Mouse (Mus musculus) megakaryocyte, embryonic 14.5 days (primary cell): ENCODE measurements at regions not wholly inside any gene's neighbourhood (a gene's known extent, or its start where the extent isn't known, plus 50 kb on each side); places are given as distances from the start of the nearest gene placed in this dataset.
A peak's percentile ranks its signal among the peaks of the same experiment; 100 is the strongest.

Experiments used
- H3K27me3 ChIP-seq: replicated peaks from 2 replicates; pipeline ENCODE3; 2012; ENCODE audit warnings: inconsistent platforms
- H3K36me3 ChIP-seq: replicated peaks from 2 replicates; pipeline ENCODE3; 2012; ENCODE audit warnings: low read length, inconsistent platforms, mixed read lengths
- H3K4me1 ChIP-seq: 2 replicates; pipeline ENCODE4 v1.6.1; 2012; ENCODE audit warnings: inconsistent platforms
- H3K4me3 ChIP-seq: replicated peaks from 2 replicates; pipeline ENCODE3; 2012; ENCODE audit warnings: moderate library complexity, mild to moderate bottlenecking, inconsistent platforms
- H3K9me3 ChIP-seq: 2 replicates; pipeline ENCODE4 v1.6.1; 2012; ENCODE audit warnings: inconsistent platforms
- FLI1 ChIP-seq: IDR thresholded peaks from 2 replicates; pipeline ENCODE4 v1.6.1; 2012; ENCODE audit warnings: low read length, inconsistent platforms, mixed read lengths
- GATA1 ChIP-seq: IDR thresholded peaks from 3 replicates; pipeline ENCODE4 v1.6.1; 2012; ENCODE audit warnings: mixed read lengths, low read length, inconsistent platforms, borderline replicate concordance

DNA sequence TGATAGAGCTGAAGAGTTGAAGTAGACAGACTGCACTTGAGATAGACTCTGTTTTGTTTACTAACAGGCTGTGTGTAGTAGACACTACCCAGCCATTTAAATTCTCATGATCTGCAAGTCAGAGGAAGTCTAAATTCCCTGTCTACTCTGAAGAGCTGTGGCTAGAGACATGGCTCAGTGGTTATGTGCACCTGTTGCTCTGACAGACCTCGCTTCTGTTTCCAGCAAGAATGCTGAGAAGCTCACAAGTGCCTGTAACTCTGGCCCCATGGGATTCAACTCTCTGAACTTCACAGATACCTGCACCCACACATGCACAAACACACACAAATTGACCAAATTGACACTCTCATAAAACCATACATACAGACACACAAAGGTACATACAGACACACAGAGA lies 543.4 kb upstream of the Intu start:
- H3K36me3 ChIP-seq: no peaks in the 10 kb centered on the region
- no peak overlapping the region for H3K4me3 ChIP-seq
- H3K27me3 ChIP-seq: no peaks in the 10 kb centered on the region
- TF ChIP-seq GATA1 (no peak), FLI1 (no peak)
- H3K4me1 ChIP-seq: no peaks in the 10 kb centered on the region
- H3K9me3 ChIP-seq: no peaks in the 10 kb centered on the region

DNA sequence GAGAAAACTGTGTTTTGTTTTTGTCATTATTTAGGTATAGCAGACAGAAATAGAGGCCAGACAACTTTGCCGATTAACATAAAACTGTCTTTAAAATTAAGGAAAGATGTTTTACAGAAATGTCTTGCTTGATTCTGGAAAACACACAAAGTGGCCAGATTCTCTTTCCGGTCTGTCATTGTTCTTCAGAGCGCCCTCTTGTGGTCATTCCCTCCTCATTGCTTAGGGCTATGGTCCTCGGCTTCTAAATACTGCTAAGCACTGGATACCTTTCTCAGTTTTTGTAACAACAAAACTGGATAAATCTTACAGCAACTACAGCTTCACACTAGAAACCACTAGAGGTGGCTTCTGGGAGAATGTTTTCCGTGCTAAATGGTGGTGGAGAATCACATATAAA lies 532.5 kb upstream of the Intu start:
- H3K4me1 ChIP-seq: no peaks in the 10 kb centered on the region
- no peaks in the 10 kb centered on the region for H3K27me3 ChIP-seq
- TF ChIP-seq FLI1: no peak
- no peak for TF ChIP-seq GATA1
- no peak overlapping the region for H3K4me3 ChIP-seq
- no peaks in the 10 kb centered on the region for H3K36me3 ChIP-seq
- no peaks in the 10 kb centered on the region for H3K9me3 ChIP-seq

DNA sequence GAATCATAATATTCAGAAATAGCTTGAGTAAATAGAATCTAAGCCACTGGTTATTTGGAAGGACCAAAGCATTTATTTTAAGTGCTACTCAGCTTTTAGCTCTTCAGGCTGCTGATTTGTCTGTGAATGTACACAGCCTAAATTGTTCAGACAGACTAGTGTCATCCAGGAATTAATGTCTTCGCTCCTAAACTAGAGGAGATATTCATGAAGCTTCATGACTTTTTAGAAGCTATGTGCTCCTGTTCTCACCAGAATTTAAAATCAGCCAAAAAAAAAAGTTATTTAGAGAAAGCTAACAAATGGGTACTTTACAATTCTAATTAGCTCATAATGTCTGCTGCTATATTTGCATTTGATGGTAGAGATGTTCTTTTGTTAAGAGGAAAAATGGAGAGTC lies 531.2 kb upstream of the Intu start:
- H3K9me3 ChIP-seq: no peaks in the 10 kb centered on the region
- no peaks in the 10 kb centered on the region for H3K36me3 ChIP-seq
- TF ChIP-seq FLI1: no peak
- no peak for TF ChIP-seq GATA1
- no peaks in the 10 kb centered on the region for H3K4me1 ChIP-seq
- no peak overlapping the region for H3K4me3 ChIP-seq
- H3K27me3 ChIP-seq: no peaks in the 10 kb centered on the region

DNA sequence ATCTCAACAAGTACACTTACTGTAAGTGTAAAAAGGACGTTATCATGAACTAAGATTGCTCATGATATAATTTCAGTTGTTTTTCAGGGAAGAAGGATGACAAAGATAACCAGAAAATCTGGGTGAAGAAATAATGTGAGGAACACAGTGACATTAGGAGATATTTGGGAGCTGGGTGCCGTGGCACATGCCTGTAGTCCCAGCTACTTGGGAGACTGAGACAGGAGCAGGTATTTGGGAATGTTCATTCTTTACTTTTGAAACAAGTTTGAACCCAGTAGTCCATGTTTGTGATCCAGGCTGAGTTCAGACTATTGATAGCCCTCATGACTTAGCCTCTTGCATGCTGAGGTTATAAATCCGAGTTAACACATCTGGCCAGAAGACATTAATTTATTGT lies 528.2 kb upstream of the Intu start:
- Histone ChIP-seq H3K9me3 (no peaks in the 10 kb centered on the region), H3K4me3 (no peak overlapping the region), H3K36me3 (no peaks in the 10 kb centered on the region), H3K4me1 (no peaks in the 10 kb centered on the region), H3K27me3 (no peaks in the 10 kb centered on the region)
- TF ChIP-seq GATA1 (no peak), FLI1 (no peak)

DNA sequence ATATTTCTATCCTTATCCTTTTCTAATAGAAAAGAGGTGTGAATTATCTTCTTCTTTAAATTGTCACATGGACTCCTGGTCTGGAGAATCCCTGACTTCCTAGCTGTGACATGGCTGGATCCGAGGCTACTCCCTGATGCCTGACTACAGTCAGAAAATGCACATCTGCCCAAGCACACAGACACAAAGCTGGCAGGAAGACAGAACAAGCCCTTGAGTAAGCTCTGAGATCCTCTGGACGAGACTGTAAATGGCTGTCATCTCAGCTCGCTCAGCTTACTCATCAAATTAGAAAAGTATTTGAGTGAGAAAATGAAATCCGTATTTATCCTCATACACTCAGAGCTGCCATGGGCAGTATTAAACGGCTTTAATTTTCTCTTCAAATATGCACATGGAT lies 521.0 kb upstream of the Intu start:
- Histone ChIP-seq H3K4me3 (no peak overlapping the region), H3K4me1 (no peaks in the 10 kb centered on the region)

DNA sequence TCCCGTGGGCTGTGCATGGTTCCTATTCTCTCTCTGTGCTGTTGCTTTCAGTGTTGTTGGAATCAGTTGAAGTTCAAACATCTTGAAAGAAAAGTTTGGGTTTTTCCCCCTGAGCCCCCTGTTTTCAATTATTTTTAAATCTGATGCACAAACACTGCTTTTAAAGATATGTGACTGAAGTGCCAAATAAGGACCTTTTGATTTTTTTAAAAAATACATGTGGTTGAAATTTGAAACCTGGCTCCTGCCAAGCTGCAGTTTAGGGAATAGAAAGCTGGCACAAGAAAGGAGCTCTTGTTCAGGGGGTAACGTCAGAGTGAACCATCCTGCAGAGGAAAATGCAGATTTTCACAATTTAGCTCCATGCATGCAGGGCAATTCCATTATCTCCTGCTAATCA lies 509.4 kb upstream of the Intu start:
- Histone ChIP-seq H3K36me3 (no peaks in the 10 kb centered on the region), H3K27me3 (no peaks in the 10 kb centered on the region), H3K4me3 (peak overlapping the region; percentile 23), H3K4me1 (no peaks in the 10 kb centered on the region), H3K9me3 (no peaks in the 10 kb centered on the region)
- no peak for TF ChIP-seq GATA1
- TF ChIP-seq FLI1: no peak

More for the DNA sequence above, 521.0 kb upstream of the Intu start:
- no peaks in the 10 kb centered on the region for H3K9me3 ChIP-seq
- H3K27me3 ChIP-seq: no peaks in the 10 kb centered on the region
- no peaks in the 10 kb centered on the region for H3K36me3 ChIP-seq
- TF ChIP-seq GATA1: no peak
- TF ChIP-seq FLI1: no peak

DNA sequence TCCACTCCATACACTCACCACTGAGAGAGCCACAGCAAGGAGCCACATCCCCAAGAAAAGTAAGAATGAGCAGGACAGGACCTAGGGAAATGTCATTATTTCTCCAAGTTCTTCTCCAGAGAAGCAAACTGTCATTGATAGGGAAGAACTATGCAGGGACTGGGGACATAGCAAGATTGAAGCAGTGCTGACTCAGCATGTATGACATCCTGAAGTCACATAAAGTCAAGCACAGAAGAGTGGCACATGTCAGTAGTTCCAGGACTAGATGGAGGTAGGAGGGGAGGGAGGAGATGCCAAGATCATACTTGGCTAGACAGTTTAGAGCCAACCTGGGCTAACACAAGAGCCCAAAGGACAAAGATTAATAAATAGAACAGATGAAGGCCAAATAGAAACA lies 503.4 kb upstream of the Intu start:
- Histone ChIP-seq H3K4me1 (no peaks in the 10 kb centered on the region), H3K4me3 (no peak overlapping the region), H3K9me3 (no peaks in the 10 kb centered on the region), H3K36me3 (no peaks in the 10 kb centered on the region), H3K27me3 (no peaks in the 10 kb centered on the region)
- TF ChIP-seq GATA1 (no peak), FLI1 (no peak)

DNA sequence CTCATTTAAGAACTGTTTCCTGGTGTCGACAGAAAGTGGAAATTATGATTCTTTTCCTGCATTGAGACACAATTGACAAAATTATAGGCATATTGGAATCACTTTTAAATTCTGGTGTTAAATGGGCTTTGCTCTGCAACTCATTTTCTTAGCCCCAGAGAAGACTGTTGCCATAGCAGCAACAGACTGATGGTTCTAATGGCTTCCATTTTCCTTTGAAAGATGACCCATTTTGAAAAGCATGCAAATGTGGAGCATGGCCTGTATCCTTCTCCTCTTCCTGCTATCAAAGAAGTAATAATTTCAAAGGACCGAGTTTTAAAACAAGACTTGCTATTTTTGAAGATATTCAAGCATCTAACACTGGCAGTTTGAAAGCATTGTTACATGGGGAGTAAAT lies 494.9 kb upstream of the Intu start:
- Histone ChIP-seq H3K4me1 (no peaks in the 10 kb centered on the region), H3K36me3 (no peaks in the 10 kb centered on the region), H3K9me3 (0 out of 2 replicates have a peak, but pooled peaks cover 5% of the 10 kb centered on the region), H3K4me3 (no peak overlapping the region), H3K27me3 (no peaks in the 10 kb centered on the region)
- TF ChIP-seq FLI1 (no peak), GATA1 (no peak)

DNA sequence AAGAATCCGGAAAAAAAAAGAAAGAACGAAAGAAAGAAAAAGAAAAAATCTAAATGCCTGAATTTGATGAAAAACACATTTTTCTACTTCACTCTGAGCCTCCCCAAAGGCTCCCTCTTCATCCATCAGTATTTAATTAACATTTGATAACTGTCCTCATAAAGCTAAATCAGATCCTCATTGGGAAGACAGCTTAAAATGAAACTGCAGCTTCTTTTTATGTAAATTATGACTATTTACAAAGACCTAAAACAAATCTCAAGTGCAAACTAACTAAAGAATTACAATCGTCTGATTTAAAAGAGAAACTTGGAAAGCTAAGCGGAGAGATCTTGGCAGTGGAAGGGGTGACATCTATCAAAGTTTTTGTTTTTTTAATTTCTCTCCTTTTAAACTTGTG lies 481.4 kb upstream of the Intu start:
- TF ChIP-seq GATA1: no peak
- TF ChIP-seq FLI1: no peak
- Histone ChIP-seq H3K4me1 (no peaks in the 10 kb centered on the region), H3K9me3 (0 out of 2 replicates have a peak, but pooled peaks cover 2% of the 10 kb centered on the region), H3K36me3 (no peaks in the 10 kb centered on the region), H3K4me3 (no peak overlapping the region), H3K27me3 (no peaks in the 10 kb centered on the region)

DNA sequence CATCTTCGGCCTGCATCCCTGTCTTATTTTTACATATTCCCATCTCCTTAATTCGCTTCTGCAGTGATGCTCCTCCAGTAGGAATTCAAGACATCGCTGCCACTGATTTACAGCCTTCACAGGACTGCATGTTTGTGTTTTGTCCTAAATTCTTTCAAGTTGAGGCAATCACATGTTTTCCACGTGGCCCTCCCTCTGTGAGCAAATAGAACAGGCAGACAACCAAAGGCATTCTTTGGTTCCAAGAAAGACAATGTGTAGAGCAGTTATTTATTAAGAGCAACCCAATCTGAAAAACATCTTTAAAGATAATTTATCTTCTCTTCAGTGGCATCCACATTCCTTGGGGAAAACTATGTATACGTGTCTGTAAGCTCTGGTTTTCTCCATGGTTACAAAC lies 472.8 kb upstream of the Intu start:
- no peaks in the 10 kb centered on the region for H3K4me1 ChIP-seq
- no peaks in the 10 kb centered on the region for H3K36me3 ChIP-seq
- no peaks in the 10 kb centered on the region for H3K27me3 ChIP-seq
- peaks cover 24% of the 10 kb centered on the region; the same call in 1 of the 2 replicates for H3K9me3 ChIP-seq
- TF ChIP-seq GATA1: no peak
- no peak for TF ChIP-seq FLI1
- no peak overlapping the region for H3K4me3 ChIP-seq
